Mouse (Mus musculus) right cerebral cortex, postnatal 25 days (tissue): ENCODE measurements around the gene Zfp68.
"Not testable (repeated sequence)": the region's sequence is repeated elsewhere in the genome, so short reads cannot be mapped to it uniquely, and the experiment has no call there.

ENCODE experiments used
- DNase-seq: peaks from one replicate; pipeline ENCODE4 v3.0.0; 2022

The Zfp68 gene

GRCm38 (mm10) chr5:138619211-138620128 lies at the start of gene Zfp68:
Gene Zfp68, minus strand, starts transcription at chr5:138619761.
- DNase-seq, result peak; percentile 90

GRCm38 (mm10) chr5:138658922-138659321 lies 39.4 kb upstream of the Zfp68 start:
- no peak for DNase-seq

GRCm38 (mm10) chr5:138657854-138658253 lies 38.3 kb upstream of the Zfp68 start:
- peak; percentile 18 for DNase-seq

GRCm38 (mm10) chr5:138657407-138657806 lies 37.8 kb upstream of the Zfp68 start:
- DNase-seq, result no peak

- DNase-seq, result peak; percentile 25
These were observed 37.1 kb upstream of the Zfp68 start for GRCm38 (mm10) chr5:138656477-138657156.

GRCm38 (mm10) chr5:138652911-138653310 lies 33.4 kb upstream of the Zfp68 start:
- DNase-seq, result no peak

- DNase-seq, result no peak
These were observed 22.2 kb upstream of the Zfp68 start for GRCm38 (mm10) chr5:138641761-138642160.

- no peak for DNase-seq
These were observed 21.5 kb upstream of the Zfp68 start for GRCm38 (mm10) chr5:138641081-138641480.

- no peak for DNase-seq
These were observed 16.9 kb upstream of the Zfp68 start for GRCm38 (mm10) chr5:138636486-138636885.

GRCm38 (mm10) chr5:138623478-138623875 lies 3.9 kb upstream of the Zfp68 start:
- no peak for DNase-seq

- peak; percentile 92 for DNase-seq
These were observed 3.3 kb upstream of the Zfp68 start, which contains the start of gene A430033K04Rik for GRCm38 (mm10) chr5:138622645-138623477. Gene A430033K04Rik, plus strand, starts transcription at chr5:138622859.

- no peak for DNase-seq
These were observed 1.3 kb upstream of the Zfp68 start for GRCm38 (mm10) chr5:138620836-138621235.

- DNase-seq, result no peak
These were observed 1.2 kb downstream of the Zfp68 start for GRCm38 (mm10) chr5:138618353-138618752.

- no peak for DNase-seq
These were observed 32.2 kb downstream of the Zfp68 start for GRCm38 (mm10) chr5:138587396-138587795.

GRCm38 (mm10) chr5:138571623-138572022 lies 47.9 kb downstream of the Zfp68 start:
- no peak for DNase-seq

- not testable (repeated sequence) for DNase-seq
These were observed 54.9 kb downstream of the Zfp68 start, which contains the start of gene 1700123K08Rik for GRCm38 (mm10) chr5:138564612-138565011. Gene 1700123K08Rik, minus strand, starts transcription at chr5:138564712.
